22 mouse cellular contexts compared by ENCODE assay signal in the genomic region with DNA sequence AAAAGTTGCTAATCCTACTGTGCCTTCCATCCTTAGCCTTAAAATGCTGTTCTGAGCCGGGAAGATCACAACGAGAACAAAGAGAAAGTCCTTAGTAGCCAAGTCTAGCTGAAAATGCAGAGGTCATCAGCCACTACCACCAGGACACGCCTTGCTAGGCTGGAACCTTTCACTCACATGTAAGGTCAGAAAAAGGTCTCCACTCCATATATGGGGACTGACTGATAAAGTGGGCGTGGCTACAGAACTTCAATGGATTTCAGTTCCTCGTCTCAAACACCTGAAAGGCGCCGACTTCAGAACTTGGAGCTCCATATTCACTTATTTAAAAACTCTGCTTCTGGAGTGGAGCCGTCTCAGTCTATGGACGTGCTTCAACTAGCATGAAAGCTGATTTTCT. TPM values are rescaled to one million over a fixed set of nuclear protein-coding genes. Genes with fewer than 3 reads are reported as not detected.
DNase-seq lines count a peak whose midpoint lies in the region; ATAC-seq and TF ChIP-seq lines count a peak whose summit lies in the region.
"Had no signal": no experiment of that assay in that cellular context is flagged by ENCODE, and none has a peak within 500 bp of the region (broad histone marks: within the 10 kb centered on the region; RNA-seq: fewer than 3 reads in every experiment).

No protein-coding gene starts in this region.

- H3K36me3 ChIP-seq in liver, adult 2 months (ENCODE audit: control insufficient read depth, insufficient read depth, low read length), result peaks cover 36% of the 10 kb centered on the region
- no peaks in the 10 kb centered on the region for H3K36me3 ChIP-seq in CH12.LX (replicated peaks in 1 of 2; ENCODE audit: control insufficient read depth in 1 of 2, insufficient read depth in 1 of 2, low read length in 1 of 2)
- H3K36me3 ChIP-seq in intestine, embryonic 15.5 days, result no peaks in the 10 kb centered on the region
- H3K36me3 ChIP-seq in splenic B cell, adult 2 months (ENCODE audit: control insufficient read depth, insufficient read depth, low read length, poor library complexity, severe bottlenecking), result no peaks in the 10 kb centered on the region
- H3K36me3 ChIP-seq: G1E; heart, embryonic 10.5 days; heart, embryonic 15.5 days; hindbrain, embryonic 13.5 days had no signal

- TF ChIP-seq POLR2A in liver, adult 2 months (IDR thresholded peaks at IDR 0.05; ENCODE audit: extremely low read depth, insufficient read depth, low read length), result no peak
- no peak for TF ChIP-seq POLR2A in CH12.LX (IDR thresholded peaks at IDR 0.05; ENCODE audit: low read depth, low read length)

- no peak for TF ChIP-seq EP300 in CH12.LX (IDR thresholded peaks at IDR 0.05; ENCODE audit: low read length)

- no peak overlapping the region; the same call in 1 of the 2 replicates for H3K27ac ChIP-seq in liver, adult 2 months (replicated peaks; ENCODE audit: insufficient read depth, low read depth, low read length)
- H3K27ac ChIP-seq in CH12.LX (ENCODE audit: insufficient read depth, low read depth), result no peak overlapping the region
- H3K27ac ChIP-seq in intestine, embryonic 15.5 days, result no peak overlapping the region
- H3K27ac ChIP-seq: embryonic facial prominence, embryonic 12.5 days; forebrain, embryonic 12.5 days; gastrocnemius, adult 2 months; heart, embryonic 10.5 days; heart, embryonic 15.5 days; hindbrain, embryonic 13.5 days had no signal

- in situ Hi-C loops in CH12.LX (cut with MboI; ENCODE audit: low pct_ligation_motif_present, low pct_unique_long_range_greater_than_20kb, low sequenced_read_pairs), result no loop called here

- H3K27me3 ChIP-seq in liver, adult 2 months (ENCODE audit: control insufficient read depth, insufficient read depth, low read length), result no peaks in the 10 kb centered on the region
- no peaks in the 10 kb centered on the region for H3K27me3 ChIP-seq in CH12.LX (replicated peaks)
- H3K27me3 ChIP-seq in intestine, embryonic 15.5 days (replicated peaks), result no peaks in the 10 kb centered on the region
- no peaks in the 10 kb centered on the region for H3K27me3 ChIP-seq in splenic B cell, adult 2 months (ENCODE audit: control insufficient read depth, insufficient read depth, low read length, poor library complexity, severe bottlenecking)
- H3K27me3 ChIP-seq: embryonic facial prominence, embryonic 12.5 days; forebrain, embryonic 12.5 days; heart, embryonic 15.5 days; hindbrain, embryonic 13.5 days had no signal

- peak; percentile 47; the same call in 1 of the 2 replicates for ATAC-seq in intestine, embryonic 15.5 days
- ATAC-seq: activated CD4-positive, CD25-positive, alpha-beta regulatory T cell, adult 4 months; forebrain, postnatal 0 days had no signal

- no peak overlapping the region for H3K4me3 ChIP-seq in liver, adult 2 months (ENCODE audit: insufficient read depth, low read depth, low read length)
- no peak overlapping the region for H3K4me3 ChIP-seq in CH12.LX (replicated peaks in 1 of 3; ENCODE audit: low read depth in 2 of 3, low read length in 2 of 3, poor library complexity in 1 of 3)
- no peak overlapping the region for H3K4me3 ChIP-seq in intestine, embryonic 15.5 days (replicated peaks)
- H3K4me3 ChIP-seq: embryonic facial prominence, embryonic 12.5 days; forebrain, embryonic 12.5 days; gastrocnemius, adult 2 months; heart, embryonic 10.5 days; heart, embryonic 15.5 days; hindbrain, embryonic 13.5 days had no signal

- peak overlapping the region; percentile 73 for H3K4me2 ChIP-seq in CH12.LX (ENCODE audit: insufficient read depth, low read depth, poor library complexity, severe bottlenecking)
- H3K4me2 ChIP-seq in intestine, embryonic 15.5 days (replicated peaks), result no peak overlapping the region
- H3K4me2 ChIP-seq: embryonic facial prominence, embryonic 12.5 days; forebrain, embryonic 12.5 days; heart, embryonic 15.5 days; hindbrain, embryonic 13.5 days had no signal

- TF ChIP-seq RAD21 in CH12.LX (IDR thresholded peaks at IDR 0.05; ENCODE audit: low read depth, low read length), result no peak

- no peak overlapping the region for H3K9ac ChIP-seq in liver, adult 2 months (ENCODE audit: low read depth, low read length)
- no peak overlapping the region for H3K9ac ChIP-seq in CH12.LX (ENCODE audit: insufficient read depth, low read depth)
- H3K9ac ChIP-seq in intestine, embryonic 15.5 days, result no peak overlapping the region
- H3K9ac ChIP-seq: embryonic facial prominence, embryonic 12.5 days; forebrain, embryonic 12.5 days; forebrain, postnatal 0 days; heart, embryonic 15.5 days; hindbrain, embryonic 13.5 days had no signal

- H3K4me1 ChIP-seq in liver, adult 2 months (ENCODE audit: control insufficient read depth, insufficient read depth, low read length), result peaks cover 18% of the 10 kb centered on the region; the same call in 1 of the 2 replicates
- peaks cover 2 to 14% of the 10 kb centered on the region in 2 experiments; a peak in 3 of 4 replicates for H3K4me1 ChIP-seq in CH12.LX (ENCODE audit: control insufficient read depth in 1 of 2, insufficient read depth in 2 of 2)
- H3K4me1 ChIP-seq in intestine, embryonic 15.5 days (replicated peaks), result no peaks in the 10 kb centered on the region
- H3K4me1 ChIP-seq: forebrain, embryonic 12.5 days; hindbrain, embryonic 13.5 days had no signal

- peak; percentile 78 for DNase-seq in liver, adult 2 months (ENCODE audit: extremely low read depth, low read depth, low spot score)
- DNase-seq in liver (no peak), CH12.LX (ENCODE audit: extremely low read depth) (peak; percentile 74)
- DNase-seq in splenic B cell, adult 2 months (ENCODE audit: low read depth, low spot score), result peak; percentile 13
- DNase-seq in spleen, adult 12 weeks (ENCODE audit: low spot score), result no peak
- no peak for DNase-seq in ovary, postnatal 14 days (ENCODE audit: low spot score)
- DNase-seq: adrenal gland, postnatal 14 days; cerebellum, adult 11-12 months; cerebellum, adult 9-10 months; cerebellum, postnatal 25 days; forebrain, postnatal 0 days; gastrocnemius, adult 2 months; gastrocnemius, postnatal 25 days; heart, postnatal 14 days had no signal

- H3K9me3 ChIP-seq in CH12.LX (replicated peaks; ENCODE audit: low read length), result no peaks in the 10 kb centered on the region
- no peaks in the 10 kb centered on the region for H3K9me3 ChIP-seq in intestine, embryonic 15.5 days
- H3K9me3 ChIP-seq: embryonic facial prominence, embryonic 12.5 days; forebrain, embryonic 12.5 days; G1E; heart, embryonic 10.5 days; heart, embryonic 15.5 days; hindbrain, embryonic 13.5 days had no signal

- dilution Hi-C loops in CH12.LX (cut with MboI; ENCODE audit: extremely low pct_ligation_motif_present, extremely low pct_unique_long_range_greater_than_20kb, low sequenced_read_pairs), result no loop called here

- no peak for TF ChIP-seq CTCF in liver, adult 2 months (IDR thresholded peaks at IDR 0.05; ENCODE audit: low read depth, low read length)
- no peak for TF ChIP-seq CTCF in CH12.LX (conservative IDR thresholded peaks at IDR 0.05 in 1 of 2, IDR thresholded peaks at IDR 0.05 in 1 of 2; ENCODE audit: low read depth in 2 of 2, low read length in 2 of 2)

- peaks cover 8% of the 10 kb centered on the region; the same call in 1 of the 2 replicates for H3K79me2 ChIP-seq in liver, adult 2 months (ENCODE audit: control insufficient read depth, insufficient read depth, low read length)
- no peaks in the 10 kb centered on the region for H3K79me2 ChIP-seq in CH12.LX (replicated peaks; ENCODE audit: control insufficient read depth, extremely low read depth, insufficient read depth, poor library complexity, severe bottlenecking)

- WGBS in liver, adult 2 months, result 71% methylated on average over 9 of the region's 9 CpGs
- 70% methylated on average over 9 of the region's 9 CpGs for WGBS in intestine, embryonic 15.5 days

TF ChIP-seq in CH12.LX, 34 proteins besides CTCF, POLR2A, EP300 and RAD21:
- TF ChIP-seq ZNF384 (IDR thresholded peaks at IDR 0.05; ENCODE audit: low read depth, low read length) (no peak), UBTF (IDR thresholded peaks at IDR 0.05; ENCODE audit: low read depth, low read length) (no peak), MAFK (IDR thresholded peaks at IDR 0.05; ENCODE audit: insufficient replicate concordance, low read length) (no peak), JUN (IDR thresholded peaks at IDR 0.05; ENCODE audit: insufficient read depth, low read depth, low read length) (no peak), POLR2AphosphoS2 (IDR thresholded peaks at IDR 0.05; ENCODE audit: low read depth, low read length) (no peak), JUND (conservative IDR thresholded peaks at IDR 0.05; ENCODE audit: low read depth, low read length) (no peak), GABPA (IDR thresholded peaks at IDR 0.05; ENCODE audit: insufficient replicate concordance, low read depth, low read length) (no peak), TCF12 (IDR thresholded peaks at IDR 0.05; ENCODE audit: low read depth, low read length) (no peak), KAT2A (IDR thresholded peaks at IDR 0.05; ENCODE audit: insufficient replicate concordance, low read length) (no peak), ZC3H11A (IDR thresholded peaks at IDR 0.05; ENCODE audit: low read depth, low read length) (no peak), RCOR1 (conservative IDR thresholded peaks at IDR 0.05; ENCODE audit: low read depth, low read length) (no peak), USF1 (IDR thresholded peaks at IDR 0.05; ENCODE audit: low read depth, low read length) (no peak), ETS1 (conservative IDR thresholded peaks at IDR 0.05; ENCODE audit: low read depth, low read length) (no peak), ZMIZ1 (IDR thresholded peaks at IDR 0.05; ENCODE audit: low read depth, low read length) (no peak), ELF1 (IDR thresholded peaks at IDR 0.05; ENCODE audit: low read depth, low read length) (no peak), SMC3 (IDR thresholded peaks at IDR 0.05; ENCODE audit: low read depth, low read length) (no peak)

RNA-seq across cellular contexts. Expression of gene F2rl2, which starts 55.7 kb away (rescaled TPM):
- total RNA-seq in liver, adult 2 months (2014; rRNA removed), result 0.07 TPM in 1 of 2 replicates, not detected in the other
- polyA plus RNA-seq in liver, adult 2 months (2012; rRNA removed), result 0.06 and 0.15 TPM in 2 replicates
- total RNA-seq in CH12.LX (2012; rRNA removed) (not detected in 2 replicates), CH12.LX (2014; rRNA removed) (0.08 TPM in 1 of 2 replicates, not detected in the other)
- not detected in 2 replicates for polyA plus RNA-seq in CH12.LX (2012; ENCODE audit: insufficient read length, low read depth)
- polyA plus RNA-seq in intestine, embryonic 15.5 days (2015; fragmentation: Nextera tagmentation; extraction: Ambion mirVana), result 0.44 and 0.58 TPM in 2 replicates
- total RNA-seq: gastrocnemius, adult 2 months; gastrocnemius, postnatal 25 days had no signal
- polyA plus RNA-seq: G1E had no signal

Comparison
In these comparisons a context has a peak if more than half of its experiments do, and no peak if none do; other contexts are left out.
1. DNase-seq: peak in liver, adult 2 months (single experiment), CH12.LX (single experiment) and splenic B cell, adult 2 months (single experiment); none in liver (single experiment), spleen, adult 12 weeks (single experiment) and ovary, postnatal 14 days (single experiment).